Mouse (Mus musculus) hindbrain, embryonic 14.5 days (tissue): ENCODE measurements around the gene Gm10644. TPM values are rescaled to one million over a fixed set of nuclear protein-coding genes. Genes with fewer than 3 reads are reported as not detected.
A peak's percentile ranks its signal among the peaks of the same experiment; 100 is the strongest.

ENCODE experiments used
- ATAC-seq: fragments of 200-750 bp; cut with Nextera tagmentation; 2 replicates; pipeline ENCODE4 v1.8.0; 2017; ENCODE audit warnings: moderate number of reproducible peaks, mild to moderate bottlenecking, moderate TSS enrichment, moderate library complexity; ENCODE audit not compliant: low FRiP score
- DNase-seq: peaks from one replicate; pipeline ENCODE4 v3.0.0-alpha.2; 2015; ENCODE audit warnings: low spot score
- H3K27ac ChIP-seq: fragments of 300-500 bp; sonication (generic); 2 replicates; pipeline ENCODE4 v1.5.1; 2014; ENCODE audit warnings: mild to moderate bottlenecking, moderate library complexity
- H3K27me3 ChIP-seq: fragments of 300-500 bp; sonication (generic); 2 replicates; pipeline ENCODE4 v1.6.1; 2014; ENCODE audit warnings: mild to moderate bottlenecking, low read length, mixed read lengths; ENCODE audit not compliant: control insufficient read depth, insufficient read depth
- H3K36me3 ChIP-seq: fragments of 300-500 bp; sonication (generic); replicated peaks from 2 replicates; pipeline ENCODE4 v1.6.1; 2014; ENCODE audit not compliant: control insufficient read depth, insufficient read depth
- H3K4me1 ChIP-seq: fragments of 300-500 bp; sonication (generic); replicated peaks from 2 replicates; pipeline ENCODE4 v1.6.1; 2014; ENCODE audit warnings: antibody characterized with exemption, low read length, mixed read lengths; ENCODE audit not compliant: control insufficient read depth, insufficient read depth
- H3K4me2 ChIP-seq: fragments of 300-500 bp; sonication (generic); replicated peaks from 2 replicates; pipeline ENCODE4 v1.6.1; 2014; ENCODE audit warnings: mild to moderate bottlenecking, moderate library complexity
- H3K4me3 ChIP-seq: fragments of 300-500 bp; sonication (generic); replicated peaks from 2 replicates; pipeline ENCODE4 v1.5.1; 2014; ENCODE audit warnings: mild to moderate bottlenecking, low read length
- H3K9ac ChIP-seq: fragments of 300-500 bp; sonication (generic); 2 replicates; pipeline ENCODE4 v1.6.1; 2014
- H3K9me3 ChIP-seq: fragments of 300-500 bp; sonication (generic); 2 replicates; pipeline ENCODE4 v1.6.1; 2016; ENCODE audit warnings: low read length; ENCODE audit not compliant: control insufficient read depth
- WGBS: fragments of 180-500 bp; shearing (Covaris S2); extraction: QIAGEN DNeasy Blood & Tissue Kit; methylation state at CpG from one replicate; pipeline ENCODE4 v1.1.7; 2014; 5-methylcytosine and 5-hydroxymethylcytosine counted together
- polyA plus RNA-seq: library from polyadenylated mRNA; unstranded; fragments of >200 nt; fragmentation: Nextera tagmentation; extraction: Ambion mirVana; gene quantifications from 2 replicates; pipeline ENCODE4 v1.2.1, GENCODE M21; 2014

The Gm10644 gene
- polyA plus RNA-seq, 1 experiment from 2014 or later, result 1.1 TPM

DNA sequence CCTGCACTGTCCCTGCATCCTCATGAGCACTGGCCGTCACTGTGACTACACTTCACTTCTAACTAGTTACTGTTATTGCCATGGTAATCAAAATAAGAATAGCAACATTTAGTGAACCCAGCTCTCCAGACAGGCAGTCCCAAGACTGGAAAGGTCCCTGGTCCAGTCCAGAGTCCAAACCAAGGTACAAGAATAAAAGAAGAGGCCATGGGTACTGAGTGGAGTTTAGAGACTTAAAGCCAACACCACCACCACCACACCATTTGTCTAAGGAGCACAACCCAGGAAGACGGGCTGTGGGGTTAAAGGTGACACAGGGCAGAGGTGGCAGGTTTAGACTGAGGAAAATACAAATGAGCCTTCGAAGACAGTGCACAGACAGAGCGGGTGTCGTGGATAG is 30.4 kb downstream of the Gm10644 start:
- DNase-seq (no peak), ATAC-seq (no peak)
- 87% methylated on average over 5 of the region's 5 CpGs for WGBS
- peaks cover 95% of the 10 kb centered on the region for H3K36me3 ChIP-seq
- no peak overlapping the region for H3K4me3 ChIP-seq
- no peaks in the 10 kb centered on the region for H3K9me3 ChIP-seq
- H3K4me2 ChIP-seq, result no peak overlapping the region
- no peaks in the 10 kb centered on the region for H3K4me1 ChIP-seq
- H3K27me3 ChIP-seq, result no peaks in the 10 kb centered on the region
- no peak overlapping the region for H3K27ac ChIP-seq
- H3K9ac ChIP-seq, result no peak overlapping the region

DNA sequence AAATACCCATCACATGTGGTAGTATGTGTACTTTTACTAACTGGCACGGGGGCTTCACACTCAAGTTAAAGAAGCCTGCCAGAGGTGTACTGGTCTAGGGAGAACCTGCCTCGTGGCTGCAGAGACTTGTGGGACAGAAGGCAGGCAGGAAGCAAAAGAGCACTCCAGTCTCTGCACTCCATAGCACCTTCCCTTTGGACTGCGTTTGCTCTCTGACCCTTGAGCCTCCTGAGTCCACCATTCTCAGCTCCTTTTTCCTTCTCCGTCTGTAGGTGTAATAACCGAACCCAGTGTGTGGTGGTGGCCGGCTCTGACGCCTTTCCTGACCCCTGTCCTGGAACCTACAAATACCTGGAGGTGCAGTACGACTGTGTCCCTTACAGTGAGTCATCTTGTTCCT is 32.3 kb downstream of the Gm10644 start:
- no peaks in the 10 kb centered on the region for H3K9me3 ChIP-seq
- peaks cover 94% of the 10 kb centered on the region for H3K36me3 ChIP-seq

DNA sequence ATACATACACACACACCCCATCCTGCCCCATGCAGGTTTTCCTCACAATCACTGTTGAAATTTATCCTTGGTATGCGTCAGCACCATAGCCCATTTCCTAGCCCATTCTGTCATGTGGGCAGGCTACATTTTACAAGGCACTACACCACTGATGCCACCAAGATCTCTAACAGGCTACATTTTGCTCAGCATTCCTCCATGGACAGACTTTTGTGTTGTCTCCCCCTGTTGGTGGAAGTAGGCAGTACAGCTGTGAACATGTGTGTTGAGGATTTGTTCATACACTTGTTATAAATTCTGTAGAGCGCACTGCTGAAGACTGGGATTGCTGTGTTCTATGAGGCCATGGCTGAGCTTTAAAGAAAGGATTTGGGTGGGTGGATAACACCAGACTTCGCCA is 33.4 kb downstream of the Gm10644 start:
- Histone ChIP-seq H3K9me3 (no peaks in the 10 kb centered on the region), H3K9ac (no peak overlapping the region), H3K27me3 (no peaks in the 10 kb centered on the region), H3K4me1 (no peaks in the 10 kb centered on the region), H3K4me2 (no peak overlapping the region), H3K4me3 (no peak overlapping the region), H3K36me3 (peaks cover 88% of the 10 kb centered on the region), H3K27ac (no peak overlapping the region)
- peak; percentile 92 for DNase-seq
- peak; percentile 28; the same call in 1 of the 2 replicates for ATAC-seq
- WGBS, result 87% methylated on average over 3 of the region's 3 CpGs

More for the DNA sequence above, 32.3 kb downstream of the Gm10644 start:
- Histone ChIP-seq H3K27me3 (no peaks in the 10 kb centered on the region), H3K4me1 (no peaks in the 10 kb centered on the region), H3K4me2 (no peak overlapping the region), H3K4me3 (no peak overlapping the region), H3K27ac (no peak overlapping the region), H3K9ac (no peak overlapping the region)
- ATAC-seq, result no peak
- 92% methylated on average over 8 of the region's 8 CpGs for WGBS
- no peak for DNase-seq

DNA sequence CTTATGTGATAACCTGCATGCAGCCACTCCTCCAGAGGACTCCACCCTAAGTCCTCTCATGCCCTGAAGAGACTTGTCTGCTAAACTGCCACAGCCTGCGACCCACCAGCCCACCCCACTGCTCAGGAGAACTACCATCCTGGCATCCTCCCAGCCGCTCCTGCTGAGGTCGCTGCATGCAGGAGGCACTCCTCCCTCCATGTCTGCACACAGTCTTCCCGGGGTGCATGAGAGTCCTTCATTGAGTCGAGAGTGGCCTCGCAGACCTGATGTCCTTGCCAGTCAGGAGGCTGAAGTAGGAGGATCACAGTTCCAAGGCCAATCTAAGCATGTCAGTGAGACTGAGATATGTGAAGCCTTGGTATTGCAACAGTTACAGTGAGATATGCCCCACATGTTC is 37.4 kb downstream of the Gm10644 start:
- no peak for ATAC-seq
- Histone ChIP-seq H3K4me1 (0 out of 2 replicates have a peak, but pooled peaks cover 8% of the 10 kb centered on the region), H3K36me3 (peaks cover 49% of the 10 kb centered on the region), H3K4me2 (no peak overlapping the region), H3K27ac (no peak overlapping the region), H3K4me3 (no peak overlapping the region), H3K27me3 (no peaks in the 10 kb centered on the region), H3K9me3 (no peaks in the 10 kb centered on the region), H3K9ac (no peak overlapping the region)
- DNase-seq, result no peak
- whole genome bisulfite sequencing, result 78% methylated on average over 6 of the region's 6 CpGs

DNA sequence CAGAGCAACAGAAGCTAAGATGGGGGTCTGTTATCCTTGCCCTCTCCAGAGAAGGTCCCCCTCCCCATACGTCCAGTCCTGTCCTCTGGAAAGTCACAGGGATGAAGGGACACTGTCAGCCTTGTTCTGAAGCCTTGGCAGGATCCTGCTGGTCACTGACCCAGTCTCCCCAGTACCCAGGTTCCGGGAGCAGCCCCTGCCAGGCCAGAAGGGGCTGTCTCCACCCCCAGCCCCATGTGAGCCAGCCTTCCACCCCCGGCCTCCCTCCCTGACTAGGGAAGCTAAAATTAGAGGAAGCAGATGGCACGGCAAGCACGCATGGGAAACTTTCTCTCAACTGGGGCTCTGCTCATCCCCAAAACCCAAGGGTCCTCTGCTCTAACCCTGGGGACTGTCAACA is 39.0 kb downstream of the Gm10644 start:
- no peak for ATAC-seq
- Histone ChIP-seq H3K9ac (no peak overlapping the region), H3K9me3 (no peaks in the 10 kb centered on the region), H3K4me2 (no peak overlapping the region), H3K36me3 (peaks cover 36% of the 10 kb centered on the region), H3K4me3 (no peak overlapping the region), H3K27me3 (no peaks in the 10 kb centered on the region), H3K4me1 (0 out of 2 replicates have a peak, but pooled peaks cover 11% of the 10 kb centered on the region), H3K27ac (no peak overlapping the region)
- no peak for DNase-seq
- 67% methylated on average over 5 of the region's 5 CpGs for WGBS

DNA sequence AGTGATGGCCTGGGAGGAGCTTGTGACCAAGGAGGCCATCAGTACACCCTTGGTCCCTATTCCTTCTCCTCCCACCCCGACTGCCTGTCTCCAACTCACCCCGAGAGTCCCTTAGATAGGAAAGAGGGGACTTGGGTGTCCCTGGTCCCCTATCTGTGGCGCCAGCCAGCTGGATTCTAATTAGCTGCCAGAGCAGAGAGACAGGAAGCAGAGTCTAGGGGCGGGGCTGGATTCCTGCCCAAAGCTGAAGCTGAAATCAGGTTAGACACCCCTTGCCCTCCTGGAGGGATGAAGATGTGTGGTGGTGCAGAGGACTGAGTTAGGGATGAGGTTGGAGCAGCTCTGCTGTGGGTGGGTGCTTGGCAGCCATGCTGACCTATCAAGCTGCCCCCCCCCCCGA is 40.1 kb downstream of the Gm10644 start:
- DNase-seq (no peak), ATAC-seq (0 out of 2 replicates have a peak, but pooled peaks have one; percentile 12)
- Histone ChIP-seq H3K9me3 (no peaks in the 10 kb centered on the region), H3K4me2 (no peak overlapping the region), H3K4me3 (no peak overlapping the region), H3K27ac (no peak overlapping the region), H3K36me3 (peaks cover 29% of the 10 kb centered on the region), H3K9ac (no peak overlapping the region), H3K4me1 (peaks cover 11% of the 10 kb centered on the region; the same call in 1 of the 2 replicates), H3K27me3 (no peaks in the 10 kb centered on the region)
- WGBS, result 70% methylated on average over 5 of the region's 5 CpGs

DNA sequence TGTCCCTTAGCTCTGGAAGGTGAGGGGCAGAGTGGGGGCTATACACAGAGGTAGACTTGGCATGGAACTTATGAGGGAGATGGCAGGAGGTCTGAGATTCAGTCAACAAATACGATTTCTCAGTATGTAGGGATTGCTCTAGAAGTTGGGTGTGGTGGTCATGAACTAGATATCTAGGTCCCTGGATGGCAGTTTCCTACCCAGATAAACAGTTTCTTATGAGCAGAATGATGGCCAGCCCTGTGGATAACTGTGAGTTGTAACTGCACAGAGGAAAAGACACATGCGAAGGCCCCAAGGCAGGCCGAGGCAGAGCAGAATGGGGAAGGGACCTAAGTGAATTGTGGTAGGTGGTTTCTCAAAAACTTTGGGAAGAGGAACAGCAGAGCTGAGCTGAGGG is 40.8 kb downstream of the Gm10644 start:
- H3K4me2 ChIP-seq, result no peak overlapping the region
- no peaks in the 10 kb centered on the region for H3K27me3 ChIP-seq
- H3K4me3 ChIP-seq, result no peak overlapping the region
- peaks cover 23% of the 10 kb centered on the region for H3K36me3 ChIP-seq
- H3K4me1 ChIP-seq, result peaks cover 11% of the 10 kb centered on the region; the same call in 1 of the 2 replicates
- H3K9ac ChIP-seq, result no peak overlapping the region
- no peak for DNase-seq
- no peak overlapping the region for H3K27ac ChIP-seq
- 88% methylated on average over 3 of the region's 3 CpGs for WGBS
- ATAC-seq, result no peak
- no peaks in the 10 kb centered on the region for H3K9me3 ChIP-seq

DNA sequence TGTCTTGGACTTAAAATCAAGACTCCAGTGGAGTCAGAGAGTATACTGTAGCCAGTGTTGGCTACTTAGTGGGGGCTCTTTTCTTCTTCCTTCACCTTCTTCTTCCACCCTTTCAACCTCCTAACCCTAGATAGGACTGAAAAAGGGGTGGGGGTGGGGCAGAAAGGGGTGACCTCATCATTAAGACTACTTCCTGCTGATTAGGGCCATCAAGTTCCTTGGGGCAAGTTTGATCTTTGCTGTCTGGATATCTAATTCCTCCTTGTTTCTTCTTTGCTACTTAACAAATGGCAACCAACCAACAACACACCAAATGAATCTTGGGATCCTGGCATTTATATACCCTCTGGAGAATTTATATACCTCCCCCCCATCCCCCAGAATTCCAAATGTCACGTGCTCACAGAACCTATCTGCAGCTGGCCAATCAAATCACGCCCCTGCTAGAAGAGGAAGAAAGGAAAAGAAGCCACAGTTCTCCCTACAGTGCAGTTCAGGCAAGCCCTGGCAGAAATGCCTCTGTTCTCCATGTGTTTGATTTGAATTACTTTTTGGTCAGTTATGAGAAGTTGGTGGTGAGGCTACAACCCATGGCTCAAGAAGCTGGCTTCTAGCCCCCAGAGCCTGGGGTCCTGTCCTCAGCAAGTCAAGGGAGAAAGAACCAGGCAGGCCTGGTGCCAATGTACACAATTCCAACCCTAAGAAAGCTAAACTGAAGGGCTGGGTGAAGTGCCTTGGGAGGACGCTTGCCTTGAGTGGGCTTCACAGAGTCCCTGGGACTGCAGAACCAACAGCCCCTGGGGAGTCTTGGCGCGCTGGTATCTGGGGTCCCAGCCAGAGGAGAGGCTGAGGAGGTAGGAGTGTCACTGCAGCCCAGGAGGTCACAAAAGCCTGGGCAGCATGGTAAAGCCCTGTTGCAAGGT is 42.9 kb downstream of the Gm10644 start:
- WGBS, result 75% methylated on average over 5 of the region's 5 CpGs
- Histone ChIP-seq H3K9ac (no peak overlapping the region), H3K36me3 (peaks cover 7% of the 10 kb centered on the region), H3K4me1 (peaks cover 16% of the 10 kb centered on the region), H3K4me2 (no peak overlapping the region), H3K27ac (no peak overlapping the region), H3K27me3 (no peaks in the 10 kb centered on the region), H3K9me3 (no peaks in the 10 kb centered on the region), H3K4me3 (no peak overlapping the region)
- DNase-seq, result no peak
- no peak for ATAC-seq

DNA sequence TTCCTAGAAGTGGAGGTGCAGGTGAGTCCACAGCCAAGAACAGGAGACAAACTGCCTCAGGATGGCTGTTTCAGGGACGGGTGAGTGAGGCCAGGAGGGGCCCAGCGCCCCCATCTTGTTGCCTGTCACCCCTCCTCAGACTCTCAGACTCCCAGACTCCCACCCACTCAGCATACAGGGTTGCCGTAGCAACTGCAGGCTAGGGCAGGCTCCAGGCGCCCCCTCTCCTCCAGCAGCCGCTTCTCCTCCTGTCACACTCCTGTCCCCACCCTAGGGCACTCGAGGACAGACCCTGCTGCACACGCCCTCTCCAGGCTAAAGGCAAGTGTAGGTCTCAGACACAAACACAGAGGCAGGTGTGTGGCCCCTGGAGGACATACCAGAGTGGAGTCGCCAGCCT is 45.7 kb downstream of the Gm10644 start:
- ATAC-seq, result peak; percentile 26; the same call in 1 of the 2 replicates
- H3K27ac ChIP-seq, result no peak overlapping the region

More for the DNA sequence above, 45.7 kb downstream of the Gm10644 start:
- DNase-seq, result no peak
- Histone ChIP-seq H3K4me2 (no peak overlapping the region), H3K9me3 (no peaks in the 10 kb centered on the region), H3K27me3 (no peaks in the 10 kb centered on the region), H3K4me1 (peaks cover 16% of the 10 kb centered on the region), H3K36me3 (peaks cover 13% of the 10 kb centered on the region), H3K9ac (peak overlapping the region; percentile 20; the same call in 1 of the 2 replicates), H3K4me3 (no peak overlapping the region)
- WGBS, result 41% methylated on average over 8 of the region's 8 CpGs
